ENCODE assay signal across 10 mouse cellular contexts in the genomic region with DNA sequence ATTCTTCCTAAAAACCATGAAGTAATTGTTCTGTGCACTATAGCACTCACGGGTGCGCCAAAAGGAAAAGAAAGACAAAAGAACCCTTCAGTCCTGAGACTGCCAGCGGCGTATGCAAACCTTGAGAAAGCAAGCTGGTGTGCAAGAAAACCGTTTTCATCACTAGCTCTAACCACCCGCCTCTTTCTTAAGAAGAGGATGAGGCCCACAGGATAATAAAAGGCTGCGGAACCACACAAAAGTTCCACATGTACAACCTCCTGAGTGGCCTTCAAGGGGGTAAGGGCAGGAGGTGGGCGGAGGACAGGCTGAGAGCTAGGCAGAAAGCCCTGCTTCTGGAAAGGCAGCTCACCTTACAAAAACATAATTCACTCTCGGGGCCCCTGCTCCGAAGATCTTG.
DNase-seq lines count a peak whose midpoint lies in the region; ATAC-seq and TF ChIP-seq lines count a peak whose summit lies in the region.
"Had no signal": no experiment of that assay in that cellular context is flagged by ENCODE, and none has a peak within 500 bp of the region (broad histone marks: within the 10 kb centered on the region; RNA-seq: fewer than 3 reads in every experiment).

No protein-coding gene starts in this region.

- TF ChIP-seq POLR2A in cortical plate, adult 2 months (IDR thresholded peaks at IDR 0.05; ENCODE audit: extremely low read depth, insufficient read depth, low read length): no peak

- peaks cover 7% of the 10 kb centered on the region; the same call in 1 of the 2 replicates for H3K27me3 ChIP-seq in heart, embryonic 14.5 days (ENCODE audit: control insufficient read depth, insufficient read depth, low read length)
- no peaks in the 10 kb centered on the region for H3K27me3 ChIP-seq in hindbrain, embryonic 12.5 days
- no peaks in the 10 kb centered on the region for H3K27me3 ChIP-seq in midbrain, embryonic 10.5 days (ENCODE audit: low read depth, poor library complexity, severe bottlenecking)
- H3K27me3 ChIP-seq: CH12.LX had no signal

- H3K4me3 ChIP-seq in heart, embryonic 14.5 days (ENCODE audit: control insufficient read depth in 1 of 2, insufficient read depth in 1 of 2, low read depth in 1 of 2, low read length in 2 of 2): peak overlapping the region; percentile 49 to 51
- peak overlapping the region; percentile 12; the same call in 1 of the 2 replicates for H3K4me3 ChIP-seq in cortical plate, adult 2 months (ENCODE audit: insufficient read depth, low read length)
- H3K4me3 ChIP-seq in hindbrain, embryonic 12.5 days: peak overlapping the region; percentile 40
- peak overlapping the region; percentile 54 for H3K4me3 ChIP-seq in midbrain, embryonic 10.5 days
- H3K4me3 ChIP-seq: myocyte had no signal

- peaks cover 3% of the 10 kb centered on the region in 2 experiments; a peak in 2 of 4 replicates for H3K4me1 ChIP-seq in heart, embryonic 14.5 days (ENCODE audit: control insufficient read depth in 2 of 2, insufficient read depth in 2 of 2, low read length in 2 of 2)
- no peaks in the 10 kb centered on the region; the same call in 1 of the 2 replicates for H3K4me1 ChIP-seq in cortical plate, adult 2 months (ENCODE audit: control insufficient read depth, insufficient read depth, low read length)
- H3K4me1 ChIP-seq in hindbrain, embryonic 12.5 days: peaks cover 30% of the 10 kb centered on the region
- peaks cover 56% of the 10 kb centered on the region for H3K4me1 ChIP-seq in midbrain, embryonic 10.5 days

- peak overlapping the region; percentile 59 for H3K9ac ChIP-seq in heart, embryonic 14.5 days (ENCODE audit: low read length)
- H3K9ac ChIP-seq in hindbrain, embryonic 12.5 days: peak overlapping the region; percentile 55

- 14% methylated on average over 10 of the region's 10 CpGs for WGBS in heart, embryonic 14.5 days
- WGBS in hindbrain, embryonic 12.5 days: under 1% methylated on average over 10 of the region's 10 CpGs
- 1% methylated on average over 10 of the region's 10 CpGs for WGBS in midbrain, embryonic 10.5 days

- no peak for ATAC-seq in heart, embryonic 14.5 days (ENCODE audit: insufficient number of reproducible peaks, insufficient read depth, low FRiP score, low read depth)
- ATAC-seq in hindbrain, embryonic 12.5 days (ENCODE audit: low FRiP score): peak; percentile 46

- H3K36me3 ChIP-seq in heart, embryonic 14.5 days (ENCODE audit: control insufficient read depth, insufficient read depth, low read length): no peaks in the 10 kb centered on the region
- H3K36me3 ChIP-seq in hindbrain, embryonic 12.5 days: no peaks in the 10 kb centered on the region
- H3K36me3 ChIP-seq in midbrain, embryonic 10.5 days: no peaks in the 10 kb centered on the region

- no peaks in the 10 kb centered on the region for H3K9me3 ChIP-seq in heart, embryonic 14.5 days (ENCODE audit: control insufficient read depth, low read length)
- H3K9me3 ChIP-seq in hindbrain, embryonic 12.5 days (replicated peaks): no peaks in the 10 kb centered on the region
- no peaks in the 10 kb centered on the region for H3K9me3 ChIP-seq in midbrain, embryonic 10.5 days (replicated peaks)

- no peak for DNase-seq in heart, postnatal 4 days
- no peak for DNase-seq in midbrain, embryonic 10.5 days (ENCODE audit: low spot score)
- DNase-seq in adrenal gland, postnatal 36 days: no peak
- no peak for DNase-seq in gastrocnemius, adult 8-10 months (ENCODE audit: low spot score in 2 of 2)
- DNase-seq in right cerebral cortex, postnatal 4 days: no peak

- no peak for TF ChIP-seq CTCF in cortical plate, adult 2 months (IDR thresholded peaks at IDR 0.05; ENCODE audit: extremely low read depth, insufficient read depth, low read length)

- no peak overlapping the region for H3K27ac ChIP-seq in heart, embryonic 14.5 days (replicated peaks in 1 of 2; ENCODE audit: control insufficient read depth in 1 of 2, insufficient read depth in 1 of 2, low read depth in 2 of 2, low read length in 2 of 2)
- peak overlapping the region; percentile 48; the same call in 1 of the 2 replicates for H3K27ac ChIP-seq in cortical plate, adult 2 months (ENCODE audit: insufficient read depth, low read length)
- H3K27ac ChIP-seq in hindbrain, embryonic 12.5 days: peak overlapping the region; percentile 93
- peak overlapping the region; percentile 95 for H3K27ac ChIP-seq in midbrain, embryonic 10.5 days (replicated peaks)

- peak overlapping the region; percentile 83 for H3K4me2 ChIP-seq in heart, embryonic 14.5 days (ENCODE audit: low read length)
- H3K4me2 ChIP-seq in hindbrain, embryonic 12.5 days (replicated peaks): peak overlapping the region; percentile 69

Comparison
In these comparisons a context has a peak if more than half of its experiments do, and no peak if none do; other contexts are left out.
1. H3K27ac ChIP-seq: peak in cortical plate, adult 2 months (single experiment), hindbrain, embryonic 12.5 days (single experiment) and midbrain, embryonic 10.5 days (single experiment); none in heart, embryonic 14.5 days (0 of 2).
2. Peak in every context shown above with its lines, with median percentiles within 50 percentile points of each other: H3K4me3 ChIP-seq.